Comparison of ENCODE assay signal across 8 mouse cellular contexts in the genomic region with DNA sequence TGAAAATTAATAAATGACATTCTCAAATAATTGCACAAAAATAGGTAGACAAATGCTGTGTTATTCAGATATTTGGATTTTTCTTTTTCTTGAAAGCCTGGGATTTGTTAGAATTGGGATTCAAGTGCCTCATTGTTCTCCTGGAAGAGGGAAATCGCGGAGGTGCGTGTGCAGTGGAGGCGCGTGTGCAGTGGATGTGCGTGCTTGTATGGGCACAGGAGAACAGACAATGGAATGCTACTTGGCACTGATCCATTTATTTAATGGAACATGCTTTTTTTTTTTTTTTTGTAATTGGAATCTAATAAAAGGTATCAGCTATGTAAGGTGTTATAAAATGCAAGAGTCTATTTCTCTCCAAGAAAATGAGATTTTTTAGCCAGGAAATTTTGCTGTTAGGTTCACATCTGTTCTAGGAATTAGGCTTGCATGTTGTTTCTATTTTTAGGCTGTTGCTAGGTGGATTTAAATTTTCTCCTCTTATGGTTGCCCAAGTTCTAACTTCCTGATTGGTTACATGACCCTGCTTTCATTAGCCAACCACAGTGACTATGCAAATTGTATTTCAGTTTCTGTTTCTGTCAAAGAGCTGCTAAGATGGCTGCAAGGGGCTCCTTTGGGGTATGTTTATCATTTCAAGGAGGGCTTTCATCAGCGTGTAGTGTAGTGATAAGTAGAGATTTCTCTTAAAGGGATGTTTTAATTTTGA. TPM values are rescaled to one million over a fixed set of nuclear protein-coding genes. Genes with fewer than 3 reads are reported as not detected.
DNase-seq lines count a peak whose midpoint lies in the region; ATAC-seq and TF ChIP-seq lines count a peak whose summit lies in the region.

No protein-coding gene starts in this region.

- 78% methylated on average over 7 of the region's 7 CpGs for WGBS in kidney, postnatal 0 days
- WGBS in liver, embryonic 15.5 days (ENCODE audit: insufficient replicate concordance) = 77% methylated on average over 7 of the region's 7 CpGs

- H3K27me3 ChIP-seq in kidney, postnatal 0 days (ENCODE audit: insufficient read depth, low read length) = no peaks in the 10 kb centered on the region
- no peaks in the 10 kb centered on the region for H3K27me3 ChIP-seq in liver, embryonic 15.5 days
- H3K27me3 ChIP-seq in splenic B cell, adult 2 months (ENCODE audit: control insufficient read depth, insufficient read depth, low read length, poor library complexity, severe bottlenecking) = no peaks in the 10 kb centered on the region

- peak; percentile 77 for DNase-seq in kidney, postnatal 0 days (ENCODE audit: low spot score)
- DNase-seq in kidney, adult 18-20 months = no peak
- DNase-seq in heart, adult 9 months (ENCODE audit: low spot score in 2 of 2) = peak; percentile 69 to 85
- DNase-seq in splenic B cell, adult 2 months (ENCODE audit: low read depth, low spot score) = peak; percentile 50
- DNase-seq in spleen, postnatal 10 days (ENCODE audit: low spot score in 2 of 2) = no peak
- no peak for DNase-seq in cerebellum, adult 11-12 months

- no peaks in the 10 kb centered on the region for H3K4me1 ChIP-seq in kidney, postnatal 0 days (replicated peaks; ENCODE audit: insufficient read depth, low read length)
- peaks cover 55% of the 10 kb centered on the region for H3K4me1 ChIP-seq in liver, embryonic 15.5 days (replicated peaks)

- ATAC-seq in kidney, postnatal 0 days (replicated peaks; ENCODE audit: low FRiP score, low read depth) = peak; percentile 37; the same call in 1 of the 2 replicates
- ATAC-seq in activated CD4-positive, CD25-positive, alpha-beta regulatory T cell, adult 4 months = peak; percentile 16
- peak; percentile 57 for ATAC-seq in liver, embryonic 15.5 days (ENCODE audit: insufficient read depth)

- H3K27ac ChIP-seq in kidney, postnatal 0 days = no peak overlapping the region
- no peak overlapping the region; the same call in 1 of the 2 replicates for H3K27ac ChIP-seq in liver, embryonic 15.5 days (replicated peaks)

- no peak for TF ChIP-seq CTCF in kidney, postnatal 0 days (IDR thresholded peaks at IDR 0.05; ENCODE audit: low read depth)

- no peaks in the 10 kb centered on the region for H3K9me3 ChIP-seq in kidney, postnatal 0 days (replicated peaks; ENCODE audit: low read length)
- no peaks in the 10 kb centered on the region for H3K9me3 ChIP-seq in liver, embryonic 15.5 days (replicated peaks)

- no peaks in the 10 kb centered on the region for H3K36me3 ChIP-seq in kidney, postnatal 0 days (ENCODE audit: insufficient read depth, low read length)
- no peaks in the 10 kb centered on the region for H3K36me3 ChIP-seq in liver, embryonic 15.5 days (replicated peaks)
- H3K36me3 ChIP-seq in splenic B cell, adult 2 months (ENCODE audit: control insufficient read depth, insufficient read depth, low read length, poor library complexity, severe bottlenecking) = 0 out of 2 replicates have a peak, but pooled peaks cover 2% of the 10 kb centered on the region

- no peak overlapping the region for H3K4me2 ChIP-seq in kidney, postnatal 0 days (ENCODE audit: low read length)
- peak overlapping the region; percentile 44 for H3K4me2 ChIP-seq in liver, embryonic 15.5 days

- H3K9ac ChIP-seq in kidney, postnatal 0 days (ENCODE audit: low read depth, low read length) = no peak overlapping the region
- H3K9ac ChIP-seq in liver, embryonic 15.5 days = no peak overlapping the region

- no peak overlapping the region for H3K4me3 ChIP-seq in kidney, postnatal 0 days (replicated peaks; ENCODE audit: low read depth, low read length)
- H3K4me3 ChIP-seq in liver, embryonic 15.5 days (replicated peaks) = no peak overlapping the region

RNA-seq across cellular contexts. Expression of a gene that starts 44.8 kb away (rescaled TPM):
- polyA plus RNA-seq in kidney, postnatal 0 days (2015; fragmentation: Nextera tagmentation; extraction: Ambion mirVana) = 17.9 and 20.2 TPM in 2 replicates
- 10 to 100 TPM; 72.8 to 79.5 TPM for polyA plus RNA-seq in activated CD4-positive, CD25-positive, alpha-beta regulatory T cell, adult 4 months (2017; shearing (Covaris generic))
- 14.6 and 17.7 TPM in 2 replicates for polyA plus RNA-seq in liver, embryonic 15.5 days (2015; fragmentation: Nextera tagmentation; extraction: Ambion mirVana)

Comparison
In these comparisons a context has a peak if more than half of its experiments do, and no peak if none do; other contexts are left out.
1. DNase-seq: peak in kidney, postnatal 0 days (single experiment), heart, adult 9 months (2 of 2) and splenic B cell, adult 2 months (single experiment); none in kidney, adult 18-20 months (single experiment), spleen, postnatal 10 days (0 of 2) and cerebellum, adult 11-12 months (single experiment).
2. Peak in every context shown above with its lines, with median percentiles within 50 percentile points of each other: ATAC-seq.